Mouse (Mus musculus) cerebellum, adult 2 months (tissue): ENCODE measurements at regions not wholly inside any gene's neighbourhood (a gene's known extent, or its start where the extent isn't known, plus 50 kb on each side); places are given as distances from the start of the nearest gene placed in this dataset.

ENCODE experiments used
- CTCF ChIP-seq: fragments of 200-500 bp; IDR thresholded peaks from 2 replicates; pipeline ENCODE4 v1.5.1; 2011; ENCODE audit warnings: low read depth, mild to moderate bottlenecking, control low read depth, low read length, moderate library complexity, borderline replicate concordance; ENCODE audit not compliant: insufficient read depth
- POLR2A ChIP-seq: fragments of 200-500 bp; IDR thresholded peaks from 2 replicates; pipeline ENCODE4 v1.6.1; 2011; ENCODE audit warnings: low read length, control low read depth, borderline replicate concordance; ENCODE audit not compliant: insufficient read depth

DNA sequence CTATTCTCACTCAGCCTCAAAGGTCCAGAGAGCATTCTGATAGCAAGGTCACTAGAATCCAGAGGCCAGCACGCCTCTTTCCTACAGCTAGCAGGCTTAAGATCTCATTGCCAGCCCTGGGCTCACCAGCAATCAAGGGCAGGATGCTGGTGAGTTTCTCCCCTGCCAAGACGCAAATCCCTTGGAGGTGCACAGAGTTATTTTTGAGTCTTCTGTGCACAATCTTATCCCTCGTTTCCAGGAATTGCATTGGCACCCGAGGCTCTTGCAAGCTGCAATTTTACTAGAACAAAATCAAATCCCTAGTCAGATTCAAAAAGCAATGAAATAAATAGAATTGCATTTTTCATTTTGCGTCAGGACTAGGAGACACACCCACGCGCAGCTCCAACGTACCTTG is 205.2 kb upstream of the Nlrp1b start:
- no peak for TF ChIP-seq CTCF
- TF ChIP-seq POLR2A: no peak
